Mouse (Mus musculus): Measurements from ENCODE around the gene Ribc1. TPM values are rescaled to one million over a fixed set of nuclear protein-coding genes. Genes with fewer than 3 reads are reported as not detected.
A peak's percentile ranks its signal among the peaks of the same experiment; 100 is the strongest.

Gene Ribc1
- 0.71 TPM for polyA plus RNA-seq (2012; fragmentation: generic; extraction: Trizol)
- long read RNA-seq, experiment 1, result 0 reads
- long read RNA-seq, experiment 2, partial matches to known transcripts, result 1 of 3 reads
- long read RNA-seq, experiment 2, other reads (novel, unspliced or antisense), result 0 of 3 reads

- Histone ChIP-seq H3ac (ENCODE audit: control insufficient read depth, insufficient read length, low read depth) (peak within 1 kb of the TSS; percentile 77), H3K79me3 (ENCODE audit: low read depth) (peaks cover 46% of the 10 kb centered on the region), H3K4me3 (ENCODE audit: insufficient read depth, poor library complexity, severe bottlenecking) (peak within 1 kb of the TSS; percentile 53), H3K79me2 (ENCODE audit: control insufficient read depth, insufficient read depth) (peaks cover 56% of the 10 kb centered on the region), H3K27me3 (ENCODE audit: control insufficient read depth, insufficient read depth, insufficient read length) (no peaks in the 10 kb centered on the region), H3K36me3 (ENCODE audit: control insufficient read depth, insufficient read depth) (no peaks in the 10 kb centered on the region)
- TF ChIP-seq CEBPB (IDR thresholded peaks at IDR 0.05; ENCODE audit: low read depth), result no peak
- no peak for TF ChIP-seq FOSL1 (IDR thresholded peaks at IDR 0.05; ENCODE audit: insufficient read depth, low read length, poor library complexity, severe bottlenecking)
- no peak for TF ChIP-seq MYOD1 (IDR thresholded peaks at IDR 0.05; ENCODE audit: control insufficient read depth, insufficient read length, low read depth)
- TF ChIP-seq CTCF (IDR thresholded peaks at IDR 0.05; ENCODE audit: control insufficient read depth, insufficient read depth, insufficient read length), result no peak
- peak; percentile 43 for TF ChIP-seq MAX (IDR thresholded peaks at IDR 0.05)
- no peak for TF ChIP-seq USF1 (IDR thresholded peaks at IDR 0.05; ENCODE audit: low read depth)
These were observed at the start of gene Ribc1, which contains the start of gene Smc1a for GRCm38 (mm10) chrX:152016151-152017145. Gene Ribc1, minus strand, starts transcription at chrX:152016295. Gene Smc1a, plus strand, starts transcription at chrX:152016428.

GRCm38 (mm10) chrX:152065674-152066073, 49.6 kb upstream of the Ribc1 start:
- TF ChIP-seq CTCF (IDR thresholded peaks at IDR 0.05; ENCODE audit: control insufficient read depth, insufficient read depth, insufficient read length) (no peak), MYOG (IDR thresholded peaks at IDR 0.05; ENCODE audit: control insufficient read depth, extremely low read depth, insufficient read length) (no peak), USF1 (IDR thresholded peaks at IDR 0.05; ENCODE audit: low read depth) (no peak), MAX (IDR thresholded peaks at IDR 0.05) (no peak), CEBPB (IDR thresholded peaks at IDR 0.05; ENCODE audit: low read depth) (no peak), FOSL1 (IDR thresholded peaks at IDR 0.05; ENCODE audit: insufficient read depth, low read length, poor library complexity, severe bottlenecking) (no peak)
- Histone ChIP-seq H3K4me3 (ENCODE audit: insufficient read depth, poor library complexity, severe bottlenecking) (no peak overlapping the region), H3K79me2 (ENCODE audit: control insufficient read depth, insufficient read depth) (no peaks in the 10 kb centered on the region), H3ac (ENCODE audit: control insufficient read depth, insufficient read length, low read depth) (no peak overlapping the region), H3K79me3 (ENCODE audit: low read depth) (no peaks in the 10 kb centered on the region), H3K36me3 (ENCODE audit: control insufficient read depth, insufficient read depth) (peaks cover 14% of the 10 kb centered on the region), H3K27me3 (ENCODE audit: control insufficient read depth, insufficient read depth, insufficient read length) (no peaks in the 10 kb centered on the region)

GRCm38 (mm10) chrX:152054094-152054493, 38.0 kb upstream of the Ribc1 start:
- H3K4me3 ChIP-seq (ENCODE audit: insufficient read depth, poor library complexity, severe bottlenecking), result no peak overlapping the region
- H3ac ChIP-seq (ENCODE audit: control insufficient read depth, insufficient read length, low read depth), result no peak overlapping the region
- H3K36me3 ChIP-seq (ENCODE audit: control insufficient read depth, insufficient read depth), result peaks cover 31% of the 10 kb centered on the region
- H3K79me2 ChIP-seq (ENCODE audit: control insufficient read depth, insufficient read depth), result no peaks in the 10 kb centered on the region
- H3K27me3 ChIP-seq (ENCODE audit: control insufficient read depth, insufficient read depth, insufficient read length), result no peaks in the 10 kb centered on the region
- TF ChIP-seq MYOD1 (IDR thresholded peaks at IDR 0.05; ENCODE audit: control insufficient read depth, insufficient read length, low read depth) (no peak), MAX (IDR thresholded peaks at IDR 0.05) (no peak), MYOG (IDR thresholded peaks at IDR 0.05; ENCODE audit: control insufficient read depth, extremely low read depth, insufficient read length) (no peak), USF1 (IDR thresholded peaks at IDR 0.05; ENCODE audit: low read depth) (no peak), CEBPB (IDR thresholded peaks at IDR 0.05; ENCODE audit: low read depth) (no peak), FOSL1 (IDR thresholded peaks at IDR 0.05; ENCODE audit: insufficient read depth, low read length, poor library complexity, severe bottlenecking) (no peak), CTCF (IDR thresholded peaks at IDR 0.05; ENCODE audit: control insufficient read depth, insufficient read depth, insufficient read length) (no peak)
- H3K79me3 ChIP-seq (ENCODE audit: low read depth), result no peaks in the 10 kb centered on the region

- Histone ChIP-seq H3K27me3 (ENCODE audit: control insufficient read depth, insufficient read depth, insufficient read length) (no peaks in the 10 kb centered on the region), H3K79me3 (ENCODE audit: low read depth) (no peaks in the 10 kb centered on the region)
- no peak for TF ChIP-seq FOSL1 (IDR thresholded peaks at IDR 0.05; ENCODE audit: insufficient read depth, low read length, poor library complexity, severe bottlenecking)
- no peak for TF ChIP-seq USF1 (IDR thresholded peaks at IDR 0.05; ENCODE audit: low read depth)
- TF ChIP-seq CEBPB (IDR thresholded peaks at IDR 0.05; ENCODE audit: low read depth), result no peak
- no peak for TF ChIP-seq CTCF (IDR thresholded peaks at IDR 0.05; ENCODE audit: control insufficient read depth, insufficient read depth, insufficient read length)
- no peak for TF ChIP-seq MAX (IDR thresholded peaks at IDR 0.05)
- no peak for TF ChIP-seq MYOD1 (IDR thresholded peaks at IDR 0.05; ENCODE audit: control insufficient read depth, insufficient read length, low read depth)
- TF ChIP-seq MYOG (IDR thresholded peaks at IDR 0.05; ENCODE audit: control insufficient read depth, extremely low read depth, insufficient read length), result no peak
These were observed 36.5 kb upstream of the Ribc1 start for GRCm38 (mm10) chrX:152052546-152052945.

GRCm38 (mm10) chrX:152047230-152047629, 31.1 kb upstream of the Ribc1 start:
- no peak overlapping the region for H3K4me3 ChIP-seq (ENCODE audit: insufficient read depth, poor library complexity, severe bottlenecking)
- TF ChIP-seq FOSL1 (IDR thresholded peaks at IDR 0.05; ENCODE audit: insufficient read depth, low read length, poor library complexity, severe bottlenecking), result no peak
- TF ChIP-seq MYOD1 (IDR thresholded peaks at IDR 0.05; ENCODE audit: control insufficient read depth, insufficient read length, low read depth), result no peak
- TF ChIP-seq CTCF (IDR thresholded peaks at IDR 0.05; ENCODE audit: control insufficient read depth, insufficient read depth, insufficient read length), result no peak
- no peak for TF ChIP-seq MYOG (IDR thresholded peaks at IDR 0.05; ENCODE audit: control insufficient read depth, extremely low read depth, insufficient read length)
- no peak for TF ChIP-seq MAX (IDR thresholded peaks at IDR 0.05)
- TF ChIP-seq CEBPB (IDR thresholded peaks at IDR 0.05; ENCODE audit: low read depth), result no peak
- no peak for TF ChIP-seq USF1 (IDR thresholded peaks at IDR 0.05; ENCODE audit: low read depth)
- H3K36me3 ChIP-seq (ENCODE audit: control insufficient read depth, insufficient read depth), result peaks cover 33% of the 10 kb centered on the region
- no peaks in the 10 kb centered on the region for H3K27me3 ChIP-seq (ENCODE audit: control insufficient read depth, insufficient read depth, insufficient read length)
- H3K79me3 ChIP-seq (ENCODE audit: low read depth), result no peaks in the 10 kb centered on the region
- H3ac ChIP-seq (ENCODE audit: control insufficient read depth, insufficient read length, low read depth), result no peak overlapping the region
- no peaks in the 10 kb centered on the region for H3K79me2 ChIP-seq (ENCODE audit: control insufficient read depth, insufficient read depth)

More at GRCm38 (mm10) chrX:152052546-152052945, 36.5 kb upstream of the Ribc1 start:
- Histone ChIP-seq H3K79me2 (ENCODE audit: control insufficient read depth, insufficient read depth) (no peaks in the 10 kb centered on the region), H3K36me3 (ENCODE audit: control insufficient read depth, insufficient read depth) (peaks cover 22% of the 10 kb centered on the region), H3K4me3 (ENCODE audit: insufficient read depth, poor library complexity, severe bottlenecking) (no peak overlapping the region), H3ac (ENCODE audit: control insufficient read depth, insufficient read length, low read depth) (no peak overlapping the region)
